Mouse (Mus musculus): ENCODE measurements around the gene Sbno2. TPM values are rescaled to one million over a fixed set of nuclear protein-coding genes. Genes with fewer than 3 reads are reported as not detected.

Sbno2 gene
- polyA plus RNA-seq, 1 experiment, result 29.4 TPM

DNA sequence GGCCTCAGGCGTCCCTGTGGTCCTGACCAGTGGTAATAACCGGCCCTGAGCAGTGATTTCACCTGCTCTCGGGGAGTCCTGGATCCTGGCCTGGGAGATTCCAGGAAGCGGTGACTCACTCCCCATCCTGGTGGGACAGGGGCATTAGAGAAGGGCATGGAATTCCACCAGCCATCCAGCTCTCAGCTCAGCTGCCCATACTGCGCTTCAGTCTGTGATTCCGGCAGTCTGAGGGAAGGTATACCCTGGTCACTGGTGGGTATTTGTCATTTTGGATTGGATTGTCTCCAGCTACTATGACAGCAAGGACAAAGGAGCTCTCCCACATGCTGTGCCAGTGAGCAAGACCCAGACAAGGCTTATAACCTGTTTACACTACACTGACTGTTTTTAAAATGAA lies 2.3 kb upstream of the Sbno2 start:
- Histone ChIP-seq H3K79me2 (ENCODE audit: control insufficient read depth, insufficient read depth) (peaks cover 14% of the 10 kb centered on the region), H3K36me3 (ENCODE audit: control insufficient read depth, insufficient read depth) (no peaks in the 10 kb centered on the region), H3ac (ENCODE audit: control insufficient read depth, insufficient read length, low read depth) (no peak overlapping the region), H3K27me3 (ENCODE audit: control insufficient read depth, insufficient read depth, insufficient read length) (no peaks in the 10 kb centered on the region), H3K79me3 (ENCODE audit: low read depth) (peaks cover 10% of the 10 kb centered on the region), H3K4me3 (ENCODE audit: insufficient read depth, poor library complexity, severe bottlenecking) (no peak overlapping the region)
- TF ChIP-seq MYOD1 (IDR thresholded peaks at IDR 0.05; ENCODE audit: control insufficient read depth, insufficient read length, low read depth) (peak; percentile 51), CTCF (IDR thresholded peaks at IDR 0.05; ENCODE audit: control insufficient read depth, insufficient read depth, insufficient read length) (no peak), FOSL1 (IDR thresholded peaks at IDR 0.05; ENCODE audit: insufficient read depth, low read length, poor library complexity, severe bottlenecking) (peak; percentile 63), USF1 (IDR thresholded peaks at IDR 0.05; ENCODE audit: low read depth) (no peak), CEBPB (IDR thresholded peaks at IDR 0.05; ENCODE audit: low read depth) (no peak), MYOG (IDR thresholded peaks at IDR 0.05; ENCODE audit: control insufficient read depth, extremely low read depth, insufficient read length) (no peak), MAX (IDR thresholded peaks at IDR 0.05) (peak; percentile 64)

DNA sequence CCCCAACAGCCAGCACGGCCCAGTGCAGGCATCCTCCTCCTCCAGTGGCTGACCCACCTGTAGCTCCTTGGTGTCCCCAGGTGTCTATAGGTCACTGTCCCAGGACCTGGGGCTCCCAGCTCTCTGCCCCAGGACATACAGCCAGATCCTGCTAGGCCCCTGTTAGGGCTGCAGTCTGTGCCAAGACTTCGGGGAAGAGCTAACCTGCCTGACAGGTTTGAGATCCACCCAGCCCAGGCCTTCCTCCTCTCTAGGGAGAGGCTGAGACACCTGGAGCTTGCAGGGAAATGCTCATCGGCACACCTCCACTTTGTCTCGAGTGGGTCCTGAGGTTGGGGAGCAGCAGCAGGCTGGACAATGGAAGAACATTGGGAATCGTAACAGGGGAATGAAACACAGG lies 555 bp upstream of the Sbno2 start:
- Histone ChIP-seq H3K4me3 (ENCODE audit: insufficient read depth, poor library complexity, severe bottlenecking) (no peak overlapping the region), H3ac (ENCODE audit: control insufficient read depth, insufficient read length, low read depth) (no peak overlapping the region), H3K79me3 (ENCODE audit: low read depth) (peaks cover 25% of the 10 kb centered on the region), H3K79me2 (ENCODE audit: control insufficient read depth, insufficient read depth) (peaks cover 32% of the 10 kb centered on the region), H3K36me3 (ENCODE audit: control insufficient read depth, insufficient read depth) (no peaks in the 10 kb centered on the region), H3K27me3 (ENCODE audit: control insufficient read depth, insufficient read depth, insufficient read length) (no peaks in the 10 kb centered on the region)
- TF ChIP-seq MYOG (IDR thresholded peaks at IDR 0.05; ENCODE audit: control insufficient read depth, extremely low read depth, insufficient read length) (no peak), USF1 (IDR thresholded peaks at IDR 0.05; ENCODE audit: low read depth) (no peak), FOSL1 (IDR thresholded peaks at IDR 0.05; ENCODE audit: insufficient read depth, low read length, poor library complexity, severe bottlenecking) (no peak), MYOD1 (IDR thresholded peaks at IDR 0.05; ENCODE audit: control insufficient read depth, insufficient read length, low read depth) (no peak), CEBPB (IDR thresholded peaks at IDR 0.05; ENCODE audit: low read depth) (no peak), MAX (IDR thresholded peaks at IDR 0.05) (no peak), CTCF (IDR thresholded peaks at IDR 0.05; ENCODE audit: control insufficient read depth, insufficient read depth, insufficient read length) (no peak)

DNA sequence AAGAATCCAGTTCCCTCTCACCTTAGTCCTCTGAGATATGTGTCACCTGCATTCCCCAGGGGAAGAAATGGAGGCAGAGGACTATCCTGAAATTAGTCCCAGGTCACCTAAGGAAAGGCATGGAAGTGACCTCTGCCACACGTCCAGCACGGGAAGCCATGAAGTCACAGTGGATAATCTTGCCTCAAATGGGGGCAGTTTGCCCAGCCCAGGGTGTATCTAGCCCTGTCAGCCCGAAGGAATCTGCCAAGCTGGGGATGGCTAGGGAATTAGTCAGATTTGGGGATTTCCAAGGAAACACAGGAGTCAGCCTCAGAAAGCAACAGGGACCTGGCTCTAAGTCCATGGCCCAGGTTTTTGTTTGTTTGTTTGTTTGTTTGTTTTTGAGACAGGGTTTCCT lies 1.2 kb downstream of the Sbno2 start:
- peaks cover 7% of the 10 kb centered on the region for H3K36me3 ChIP-seq (ENCODE audit: control insufficient read depth, insufficient read depth)
- peaks cover 49% of the 10 kb centered on the region for H3K79me2 ChIP-seq (ENCODE audit: control insufficient read depth, insufficient read depth)
- H3K27me3 ChIP-seq (ENCODE audit: control insufficient read depth, insufficient read depth, insufficient read length), result no peaks in the 10 kb centered on the region
- peak overlapping the region; percentile 35 for H3K4me3 ChIP-seq (ENCODE audit: insufficient read depth, poor library complexity, severe bottlenecking)
- peak overlapping the region; percentile 9 for H3ac ChIP-seq (ENCODE audit: control insufficient read depth, insufficient read length, low read depth)
- peaks cover 42% of the 10 kb centered on the region for H3K79me3 ChIP-seq (ENCODE audit: low read depth)
- TF ChIP-seq FOSL1 (IDR thresholded peaks at IDR 0.05; ENCODE audit: insufficient read depth, low read length, poor library complexity, severe bottlenecking) (peak; percentile 13), MYOG (IDR thresholded peaks at IDR 0.05; ENCODE audit: control insufficient read depth, extremely low read depth, insufficient read length) (no peak)

DNA sequence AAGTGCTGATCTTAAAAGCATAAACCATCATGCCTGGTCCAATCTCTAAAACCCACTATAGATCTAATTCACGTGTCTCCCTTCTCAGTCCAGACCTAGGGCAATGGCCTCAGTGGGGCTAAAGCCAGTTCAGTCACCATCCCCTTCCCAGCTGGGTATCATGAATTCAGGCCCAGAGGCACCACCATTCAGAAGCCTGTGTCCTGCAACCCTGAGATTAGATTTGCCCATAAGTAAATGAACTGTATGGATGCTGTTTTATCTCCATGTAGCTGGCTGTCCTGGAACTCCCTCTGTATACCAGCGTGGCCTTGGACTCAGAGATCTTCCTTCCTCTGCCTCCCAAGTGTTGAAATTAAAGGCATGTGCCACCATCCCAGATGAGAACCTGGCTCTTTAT lies 2.3 kb downstream of the Sbno2 start:
- Histone ChIP-seq H3K27me3 (ENCODE audit: control insufficient read depth, insufficient read depth, insufficient read length) (no peaks in the 10 kb centered on the region), H3ac (ENCODE audit: control insufficient read depth, insufficient read length, low read depth) (no peak overlapping the region), H3K79me2 (ENCODE audit: control insufficient read depth, insufficient read depth) (peaks cover 61% of the 10 kb centered on the region), H3K36me3 (ENCODE audit: control insufficient read depth, insufficient read depth) (peaks cover 7% of the 10 kb centered on the region), H3K4me3 (ENCODE audit: insufficient read depth, poor library complexity, severe bottlenecking) (peak overlapping the region; percentile 35), H3K79me3 (ENCODE audit: low read depth) (peaks cover 54% of the 10 kb centered on the region)
- TF ChIP-seq CTCF (IDR thresholded peaks at IDR 0.05; ENCODE audit: control insufficient read depth, insufficient read depth, insufficient read length) (no peak), USF1 (IDR thresholded peaks at IDR 0.05; ENCODE audit: low read depth) (no peak), FOSL1 (IDR thresholded peaks at IDR 0.05; ENCODE audit: insufficient read depth, low read length, poor library complexity, severe bottlenecking) (no peak), MYOD1 (IDR thresholded peaks at IDR 0.05; ENCODE audit: control insufficient read depth, insufficient read length, low read depth) (no peak), MAX (IDR thresholded peaks at IDR 0.05) (no peak), CEBPB (IDR thresholded peaks at IDR 0.05; ENCODE audit: low read depth) (no peak), MYOG (IDR thresholded peaks at IDR 0.05; ENCODE audit: control insufficient read depth, extremely low read depth, insufficient read length) (no peak)

GRCm38 (mm10) chr10:80102216-80102915 lies 3.0 kb downstream of the Sbno2 start:
- TF ChIP-seq MYOG (IDR thresholded peaks at IDR 0.05; ENCODE audit: control insufficient read depth, extremely low read depth, insufficient read length) (no peak), CTCF (IDR thresholded peaks at IDR 0.05; ENCODE audit: control insufficient read depth, insufficient read depth, insufficient read length) (no peak), MYOD1 (IDR thresholded peaks at IDR 0.05; ENCODE audit: control insufficient read depth, insufficient read length, low read depth) (no peak), MAX (IDR thresholded peaks at IDR 0.05) (no peak), FOSL1 (IDR thresholded peaks at IDR 0.05; ENCODE audit: insufficient read depth, low read length, poor library complexity, severe bottlenecking) (no peak), USF1 (IDR thresholded peaks at IDR 0.05; ENCODE audit: low read depth) (no peak), CEBPB (IDR thresholded peaks at IDR 0.05; ENCODE audit: low read depth) (no peak)
- Histone ChIP-seq H3K79me2 (ENCODE audit: control insufficient read depth, insufficient read depth) (peaks cover 68% of the 10 kb centered on the region), H3K36me3 (ENCODE audit: control insufficient read depth, insufficient read depth) (peaks cover 7% of the 10 kb centered on the region), H3K27me3 (ENCODE audit: control insufficient read depth, insufficient read depth, insufficient read length) (no peaks in the 10 kb centered on the region), H3K4me3 (ENCODE audit: insufficient read depth, poor library complexity, severe bottlenecking) (peak overlapping the region; percentile 92), H3ac (ENCODE audit: control insufficient read depth, insufficient read length, low read depth) (peak overlapping the region; percentile 99), H3K79me3 (ENCODE audit: low read depth) (peaks cover 60% of the 10 kb centered on the region)
